Mouse (Mus musculus): ENCODE measurements at regions not wholly inside any gene's neighbourhood (a gene's known extent, or its start where the extent isn't known, plus 50 kb on each side); places are given as distances from the start of the nearest gene placed in this dataset.

DNA sequence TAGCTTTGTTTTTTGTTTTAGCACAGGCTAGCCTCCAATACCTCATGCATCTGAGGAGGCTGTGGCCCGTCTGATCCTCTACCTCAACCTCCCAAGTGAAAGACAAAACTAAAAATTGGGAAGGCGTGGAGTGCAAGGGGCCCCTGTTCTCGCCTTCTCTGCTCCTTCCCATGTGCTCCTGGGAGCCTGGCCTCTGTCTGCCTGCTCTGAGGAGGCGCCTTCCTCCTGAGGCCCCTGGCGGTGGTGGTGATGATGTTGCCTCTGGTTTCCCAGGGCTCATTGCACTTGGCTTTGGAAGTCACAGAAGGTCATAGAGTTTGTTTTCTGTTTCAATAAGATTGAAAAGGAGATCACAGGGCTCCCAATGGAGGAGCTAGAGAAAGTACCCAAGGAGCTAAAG, 90.8 kb downstream of the Arl4c start:
- Histone ChIP-seq H3K27me3 (replicated peaks) (no peaks in the 10 kb centered on the region), H3K79me2 (replicated peaks; ENCODE audit: control insufficient read depth, extremely low read depth, insufficient read depth, poor library complexity, severe bottlenecking) (no peaks in the 10 kb centered on the region), H3K4me1 (ENCODE audit: control insufficient read depth in 1 of 2, insufficient read depth in 2 of 2) (no peaks in the 10 kb centered on the region), H3K36me3 (replicated peaks in 1 of 2; ENCODE audit: control insufficient read depth in 1 of 2, insufficient read depth in 1 of 2, low read length in 1 of 2) (no peaks in the 10 kb centered on the region), H3K9me3 (replicated peaks; ENCODE audit: low read length) (peaks cover 26% of the 10 kb centered on the region), H3K9ac (ENCODE audit: insufficient read depth, low read depth) (no peak overlapping the region), H3K4me3 (replicated peaks in 1 of 3; ENCODE audit: low read depth in 2 of 3, low read length in 2 of 3, poor library complexity in 1 of 3) (no peak overlapping the region), H3K27ac (ENCODE audit: insufficient read depth, low read depth) (no peak overlapping the region), H3K4me2 (ENCODE audit: insufficient read depth, low read depth, poor library complexity, severe bottlenecking) (no peak overlapping the region)
- dilution Hi-C loops (cut with MboI; ENCODE audit: extremely low pct_ligation_motif_present, extremely low pct_unique_long_range_greater_than_20kb, low sequenced_read_pairs) (no loop called here), in situ Hi-C loops (cut with MboI; ENCODE audit: low pct_ligation_motif_present, low pct_unique_long_range_greater_than_20kb, low sequenced_read_pairs) (no loop called here)
- TF ChIP-seq EP300 (IDR thresholded peaks at IDR 0.05; ENCODE audit: low read length) (no peak), SMC3 (IDR thresholded peaks at IDR 0.05; ENCODE audit: low read depth, low read length) (no peak), MXI1 (IDR thresholded peaks at IDR 0.05; ENCODE audit: low read depth, low read length) (no peak), USF2 (conservative IDR thresholded peaks at IDR 0.05; ENCODE audit: low read depth, low read length) (no peak), JUND (conservative IDR thresholded peaks at IDR 0.05; ENCODE audit: low read depth, low read length) (no peak), MAX (IDR thresholded peaks at IDR 0.05; ENCODE audit: low read length) (no peak), CHD1 (IDR thresholded peaks at IDR 0.05; ENCODE audit: low read depth, low read length) (no peak), GABPA (IDR thresholded peaks at IDR 0.05; ENCODE audit: insufficient replicate concordance, low read depth, low read length) (no peak), ZMIZ1 (IDR thresholded peaks at IDR 0.05; ENCODE audit: low read depth, low read length) (no peak), RCOR1 (conservative IDR thresholded peaks at IDR 0.05; ENCODE audit: low read depth, low read length) (no peak), POLR2AphosphoS2 (IDR thresholded peaks at IDR 0.05; ENCODE audit: low read depth, low read length) (no peak), IRF4 (IDR thresholded peaks at IDR 0.05; ENCODE audit: low read depth, low read length) (no peak), HCFC1 (IDR thresholded peaks at IDR 0.05; ENCODE audit: low read depth, low read length) (no peak), UBTF (IDR thresholded peaks at IDR 0.05; ENCODE audit: low read depth, low read length) (no peak), ETS1 (conservative IDR thresholded peaks at IDR 0.05; ENCODE audit: low read depth, low read length) (no peak), MEF2A (IDR thresholded peaks at IDR 0.05; ENCODE audit: borderline replicate concordance, low read depth, low read length) (no peak)
- DNase-seq (ENCODE audit: extremely low read depth) = no peak

DNA sequence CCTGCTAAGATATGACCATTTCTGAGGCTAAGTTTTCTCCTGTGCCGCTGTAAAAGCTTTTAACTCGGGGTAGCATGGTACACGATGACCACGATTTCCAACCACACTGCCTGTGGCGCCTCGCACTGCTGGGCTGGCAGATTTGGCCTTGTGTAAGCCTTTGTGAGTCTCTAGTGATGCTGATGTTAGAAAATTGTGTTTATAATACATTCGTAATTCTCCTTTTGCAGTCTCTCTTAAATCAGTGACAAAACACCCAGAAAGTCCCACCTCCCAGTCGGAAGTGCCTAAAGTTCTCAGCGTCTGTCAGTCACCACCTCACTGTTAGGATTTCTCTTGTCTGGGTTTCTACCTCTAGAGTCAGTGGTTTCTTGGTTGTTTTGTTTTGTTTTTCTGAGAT, 91.2 kb downstream of the Arl4c start:
- TF ChIP-seq ZKSCAN1 (IDR thresholded peaks at IDR 0.05; ENCODE audit: borderline replicate concordance, low read depth, low read length) (no peak), SIN3A (IDR thresholded peaks at IDR 0.05; ENCODE audit: low read length) (no peak), CHD1 (IDR thresholded peaks at IDR 0.05; ENCODE audit: low read depth, low read length) (no peak), ZNF384 (IDR thresholded peaks at IDR 0.05; ENCODE audit: low read depth, low read length) (no peak), KAT2A (IDR thresholded peaks at IDR 0.05; ENCODE audit: insufficient replicate concordance, low read length) (no peak), BHLHE40 (IDR thresholded peaks at IDR 0.05; ENCODE audit: low read depth, low read length) (no peak), USF2 (conservative IDR thresholded peaks at IDR 0.05; ENCODE audit: low read depth, low read length) (no peak), SMC3 (IDR thresholded peaks at IDR 0.05; ENCODE audit: low read depth, low read length) (no peak), RAD21 (IDR thresholded peaks at IDR 0.05; ENCODE audit: low read depth, low read length) (no peak), ETS1 (conservative IDR thresholded peaks at IDR 0.05; ENCODE audit: low read depth, low read length) (no peak), ELF1 (IDR thresholded peaks at IDR 0.05; ENCODE audit: low read depth, low read length) (no peak), CTCF (conservative IDR thresholded peaks at IDR 0.05 in 1 of 2, IDR thresholded peaks at IDR 0.05 in 1 of 2; ENCODE audit: low read depth in 2 of 2, low read length in 2 of 2) (no peak)
- no peaks in the 10 kb centered on the region for H3K4me1 ChIP-seq (ENCODE audit: control insufficient read depth in 1 of 2, insufficient read depth in 2 of 2)
- no peaks in the 10 kb centered on the region for H3K36me3 ChIP-seq (replicated peaks in 1 of 2; ENCODE audit: control insufficient read depth in 1 of 2, insufficient read depth in 1 of 2, low read length in 1 of 2)
- in situ Hi-C loops (cut with MboI; ENCODE audit: low pct_ligation_motif_present, low pct_unique_long_range_greater_than_20kb, low sequenced_read_pairs) = no loop called here
- no peaks in the 10 kb centered on the region for H3K27me3 ChIP-seq (replicated peaks)
- H3K27ac ChIP-seq (ENCODE audit: insufficient read depth, low read depth) = no peak overlapping the region
- no peaks in the 10 kb centered on the region for H3K79me2 ChIP-seq (replicated peaks; ENCODE audit: control insufficient read depth, extremely low read depth, insufficient read depth, poor library complexity, severe bottlenecking)
- H3K9me3 ChIP-seq (replicated peaks; ENCODE audit: low read length) = peaks cover 25% of the 10 kb centered on the region
- H3K9ac ChIP-seq (ENCODE audit: insufficient read depth, low read depth) = no peak overlapping the region
- H3K4me2 ChIP-seq (ENCODE audit: insufficient read depth, low read depth, poor library complexity, severe bottlenecking) = no peak overlapping the region
- dilution Hi-C loops (cut with MboI; ENCODE audit: extremely low pct_ligation_motif_present, extremely low pct_unique_long_range_greater_than_20kb, low sequenced_read_pairs) = no loop called here
- H3K4me3 ChIP-seq (replicated peaks in 1 of 3; ENCODE audit: low read depth in 2 of 3, low read length in 2 of 3, poor library complexity in 1 of 3) = no peak overlapping the region
- no peak for DNase-seq (ENCODE audit: extremely low read depth)
